Mouse (Mus musculus): ENCODE results near the gene 1700113H08Rik.

DNA sequence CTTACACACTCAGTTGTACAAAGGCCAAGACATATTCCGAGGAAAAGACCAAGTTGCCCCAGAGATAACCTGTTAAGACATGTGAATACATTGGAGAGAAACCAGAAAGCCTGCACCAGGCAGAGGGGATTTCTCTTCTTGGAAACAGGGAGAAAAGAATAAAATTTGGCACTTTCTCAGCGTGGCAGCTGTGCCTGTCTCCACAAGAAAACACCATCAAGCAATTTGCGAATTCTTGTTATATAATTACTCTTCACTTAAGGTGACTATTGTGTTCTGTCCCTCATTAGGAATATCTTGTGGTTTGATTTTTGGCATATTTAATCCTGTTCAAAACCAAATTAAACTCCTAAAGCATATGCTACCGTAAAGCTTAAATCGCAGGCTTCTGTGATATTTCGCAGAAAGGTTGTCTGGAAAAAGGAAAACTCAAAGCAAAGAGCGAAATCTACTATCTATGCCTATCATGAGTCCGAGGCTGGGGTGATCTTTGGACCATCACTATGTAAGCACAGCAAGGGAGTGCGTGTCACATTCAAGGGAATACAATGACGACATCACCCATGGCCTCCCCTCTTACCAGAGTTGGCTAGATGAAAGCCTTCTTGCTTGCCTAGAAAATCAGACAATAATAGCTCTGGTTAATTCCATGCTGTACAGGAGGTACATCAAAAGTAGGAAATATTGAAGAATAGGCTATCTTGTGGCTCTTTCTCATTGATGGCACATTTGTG, 51.4 kb downstream of the 1700113H08Rik start:
- TF ChIP-seq CTCF (conservative IDR thresholded peaks at IDR 0.05; ENCODE audit: insufficient read depth, insufficient read length, low read depth, low read length): no peak
- no peak for TF ChIP-seq POLR2A (IDR thresholded peaks at IDR 0.05; ENCODE audit: low read depth, low read length)
